Mouse (Mus musculus) bone marrow, adult 2 months (tissue): ENCODE data around the gene Btbd1. TPM values are rescaled to one million over a fixed set of nuclear protein-coding genes. Genes with fewer than 3 reads are reported as not detected.

Source experiments
- H3K27ac ChIP-seq: fragments of 200-500 bp; 2 replicates; pipeline ENCODE4 v1.5.1; 2012; ENCODE audit warnings: low read depth, mild to moderate bottlenecking, control low read depth, inconsistent platforms, low read length; ENCODE audit not compliant: control insufficient read depth, poor library complexity, insufficient read depth
- H3K4me1 ChIP-seq: fragments of 200-500 bp; 2 replicates; pipeline ENCODE4 v1.6.1; 2011; ENCODE audit warnings: low read length; ENCODE audit not compliant: control insufficient read depth, insufficient read depth
- H3K4me3 ChIP-seq: fragments of 200-500 bp; replicated peaks from 2 replicates; pipeline ENCODE3; 2011; ENCODE audit warnings: mild to moderate bottlenecking, low read depth, low read length, control low read depth; ENCODE audit not compliant: control insufficient read depth
- CTCF ChIP-seq: fragments of 200-500 bp; IDR thresholded peaks from 2 replicates; pipeline ENCODE4 v1.5.1; 2011; ENCODE audit warnings: low read length, control low read depth; ENCODE audit not compliant: control insufficient read depth, insufficient read depth
- POLR2A ChIP-seq: fragments of 200-500 bp; IDR thresholded peaks from 2 replicates; pipeline ENCODE4 v1.6.1; 2011; ENCODE audit warnings: low read depth, mild to moderate bottlenecking, control low read depth, low read length, borderline replicate concordance; ENCODE audit not compliant: control insufficient read depth
- WGBS: fragments of 180-500 bp; shearing (Covaris S2); methylation state at CpG from one replicate; pipeline ENCODE4 v1.1.7; 2018; 5-methylcytosine and 5-hydroxymethylcytosine counted together
- polyA plus RNA-seq: library from polyadenylated mRNA; stranded (reverse); fragments of >200 nt; gene quantifications from 2 replicates; pipeline ENCODE4 v1.2.4, GENCODE M21; 2011; ENCODE audit warnings: low replicate concordance; ENCODE audit not compliant: missing spikeins, insufficient read depth, insufficient read length

Btbd1 gene
- polyA plus RNA-seq, 1 experiment, result 37.0 TPM

DNA sequence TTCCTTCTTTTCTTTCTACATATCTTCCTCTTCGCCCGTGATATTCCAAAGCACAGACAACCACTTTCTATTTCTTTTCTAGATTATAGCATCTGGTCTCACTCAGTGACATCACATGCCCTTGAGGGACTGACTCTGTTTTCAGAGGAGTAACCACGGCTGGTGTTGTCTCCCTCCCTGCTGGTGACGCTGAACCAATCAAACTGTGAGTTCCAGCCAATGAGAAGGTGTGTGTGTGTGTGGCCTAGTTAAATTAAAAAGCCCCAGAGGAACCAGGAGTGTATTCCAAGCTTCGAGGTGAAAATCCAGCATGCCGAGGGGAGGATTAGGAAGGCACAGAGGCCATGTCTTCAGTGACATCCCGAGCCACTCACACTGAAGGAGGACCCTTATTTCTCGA, 17.8 kb upstream of the Btbd1 start:
- Histone ChIP-seq H3K27ac (no peak overlapping the region), H3K4me1 (peaks cover 11% of the 10 kb centered on the region; the same call in 1 of the 2 replicates), H3K4me3 (no peak overlapping the region)
- 72% methylated on average over 8 of the region's 8 CpGs for WGBS
- no peak for TF ChIP-seq CTCF
- TF ChIP-seq POLR2A, result no peak

DNA sequence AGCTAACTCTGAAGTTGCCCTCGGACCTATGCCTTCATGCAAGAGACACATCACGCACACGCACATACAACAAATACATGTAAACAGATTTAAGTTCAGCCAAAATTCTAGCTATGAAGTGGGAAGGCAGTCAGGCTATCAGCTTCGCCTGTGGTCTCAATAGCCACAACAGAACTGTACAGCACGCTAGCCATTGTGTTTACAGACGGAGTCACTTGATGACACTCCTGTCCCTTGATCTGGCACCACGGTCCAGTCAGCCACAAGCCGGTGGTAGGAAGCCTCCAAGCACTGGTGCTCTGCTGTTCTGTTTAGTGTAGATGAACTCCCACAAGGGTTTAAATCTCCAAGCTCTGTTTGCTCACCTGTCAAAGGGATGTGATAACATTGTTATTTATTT, 16.8 kb upstream of the Btbd1 start:
- Histone ChIP-seq H3K4me1 (peaks cover 5% of the 10 kb centered on the region; the same call in 1 of the 2 replicates), H3K4me3 (no peak overlapping the region), H3K27ac (no peak overlapping the region)
- 89% methylated on average over 8 of the region's 8 CpGs for WGBS
- no peak for TF ChIP-seq POLR2A
- TF ChIP-seq CTCF, result no peak

DNA sequence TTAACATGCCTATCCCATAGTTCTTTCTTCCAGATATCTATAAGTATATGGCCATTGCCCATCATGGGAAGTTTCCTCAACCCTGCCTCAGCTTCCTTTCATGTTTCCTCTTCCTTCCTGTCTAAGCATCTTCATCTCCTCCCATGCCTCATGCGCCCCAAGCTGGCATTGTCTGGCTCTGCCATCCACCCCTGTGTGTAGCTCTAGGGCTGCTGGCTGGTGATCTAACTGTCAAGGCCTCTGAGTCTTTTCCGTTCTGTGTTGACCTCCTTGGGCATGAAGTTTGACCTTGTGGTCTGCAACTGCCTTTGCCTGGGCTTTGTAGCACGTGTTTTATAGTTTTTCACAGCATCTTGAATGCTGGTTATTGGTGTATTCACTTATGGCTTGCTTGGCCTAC, 16.1 kb upstream of the Btbd1 start:
- H3K4me3 ChIP-seq, result no peak overlapping the region
- H3K27ac ChIP-seq, result no peak overlapping the region
- H3K4me1 ChIP-seq, result peaks cover 4% of the 10 kb centered on the region; the same call in 1 of the 2 replicates
- WGBS, result 75% methylated on average over 3 of the region's 3 CpGs
- TF ChIP-seq POLR2A, result no peak

DNA sequence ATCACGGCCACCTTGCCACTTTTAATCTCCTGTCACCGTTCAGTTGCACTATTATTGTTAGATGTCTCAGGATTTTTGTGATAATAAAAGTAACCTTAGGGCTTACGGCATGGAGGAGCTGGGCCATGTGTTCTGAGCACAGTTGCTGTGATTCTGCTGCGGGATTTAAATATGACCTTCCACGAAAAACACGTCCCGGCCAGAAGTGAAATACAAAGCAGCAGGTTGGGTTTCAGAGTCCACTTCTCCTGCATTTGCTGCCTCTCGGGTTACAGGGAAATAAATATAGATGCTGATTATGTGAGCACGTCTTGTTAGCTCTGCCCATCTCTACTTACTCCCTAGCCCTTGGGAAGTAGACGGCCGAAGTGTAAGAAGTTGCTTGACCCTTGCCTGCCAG, 15.6 kb upstream of the Btbd1 start:
- Histone ChIP-seq H3K4me1 (peaks cover 4% of the 10 kb centered on the region; the same call in 1 of the 2 replicates), H3K4me3 (no peak overlapping the region), H3K27ac (no peak overlapping the region)
- TF ChIP-seq POLR2A (no peak), CTCF (no peak)
- 85% methylated on average over 11 of the region's 11 CpGs for WGBS

DNA sequence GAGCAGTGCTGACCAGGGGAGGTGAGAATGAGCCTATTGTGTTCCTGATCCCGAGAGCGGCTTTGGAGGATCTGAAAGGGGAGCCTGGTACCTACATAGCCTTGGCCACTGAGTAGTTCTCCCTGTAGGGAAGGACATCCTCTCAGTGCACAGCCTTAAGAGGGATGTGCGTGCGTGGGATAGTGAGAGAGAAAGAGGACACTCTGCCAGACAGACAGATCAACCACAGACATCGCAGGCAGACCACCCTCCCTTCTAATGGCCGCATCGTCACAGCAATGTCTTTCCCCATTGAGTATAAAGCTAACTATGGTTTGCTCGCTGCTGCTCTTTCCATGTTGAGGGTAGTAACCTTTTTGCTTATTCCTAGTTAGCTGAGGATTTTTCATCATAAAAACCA, 14.7 kb upstream of the Btbd1 start:
- H3K4me3 ChIP-seq, result no peak overlapping the region
- 83% methylated on average over 8 of the region's 8 CpGs for WGBS
- no peak overlapping the region for H3K27ac ChIP-seq
- no peak for TF ChIP-seq POLR2A
- no peak for TF ChIP-seq CTCF
- no peaks in the 10 kb centered on the region for H3K4me1 ChIP-seq

DNA sequence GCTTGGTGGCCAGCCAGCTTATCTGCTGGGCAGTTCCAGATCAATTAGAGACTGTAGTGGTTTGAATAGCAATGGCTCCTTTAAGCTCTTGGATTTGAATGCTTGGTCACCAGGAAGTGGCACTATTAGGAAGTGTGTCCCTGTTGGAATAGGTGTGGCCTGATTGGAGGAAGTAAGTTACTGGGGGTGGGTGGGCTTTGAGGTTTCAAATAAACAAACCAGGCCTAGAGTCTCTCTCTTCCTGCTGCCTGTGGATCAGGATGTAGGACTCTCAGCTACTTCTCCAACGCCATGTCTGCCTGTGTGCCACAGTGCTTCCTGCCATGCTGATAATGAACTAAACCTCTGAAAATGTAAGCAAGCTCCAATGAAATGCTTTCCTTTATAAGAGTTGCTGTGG, 13.8 kb upstream of the Btbd1 start:
- Histone ChIP-seq H3K4me3 (no peak overlapping the region), H3K4me1 (no peaks in the 10 kb centered on the region), H3K27ac (no peak overlapping the region)
- WGBS, result 6% methylated on average over 1 of the region's 1 CpGs
- TF ChIP-seq CTCF, result no peak
- no peak for TF ChIP-seq POLR2A

DNA sequence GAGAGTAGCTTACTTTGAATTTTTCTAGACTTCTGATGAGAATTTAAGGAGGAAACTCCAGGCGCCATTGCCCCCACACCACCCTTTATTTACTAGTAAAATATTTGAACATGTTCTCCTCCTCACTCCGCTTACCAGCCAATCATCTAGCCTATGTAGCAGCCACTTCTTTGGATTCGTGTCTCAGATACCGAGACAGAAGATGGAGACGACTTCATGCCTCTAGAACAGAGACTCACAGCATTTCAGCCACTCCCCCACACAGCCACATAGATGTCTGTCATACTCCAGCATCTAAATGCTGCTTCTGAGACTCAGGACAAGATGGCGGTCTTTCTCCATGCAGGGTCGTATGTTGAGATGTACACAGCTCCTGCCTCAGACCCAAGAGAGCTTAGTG, 12.9 kb upstream of the Btbd1 start:
- Histone ChIP-seq H3K4me3 (no peak overlapping the region), H3K27ac (no peak overlapping the region), H3K4me1 (no peaks in the 10 kb centered on the region; the same call in 1 of the 2 replicates)
- TF ChIP-seq CTCF (no peak), POLR2A (no peak)
- 89% methylated on average over 7 of the region's 7 CpGs for WGBS

DNA sequence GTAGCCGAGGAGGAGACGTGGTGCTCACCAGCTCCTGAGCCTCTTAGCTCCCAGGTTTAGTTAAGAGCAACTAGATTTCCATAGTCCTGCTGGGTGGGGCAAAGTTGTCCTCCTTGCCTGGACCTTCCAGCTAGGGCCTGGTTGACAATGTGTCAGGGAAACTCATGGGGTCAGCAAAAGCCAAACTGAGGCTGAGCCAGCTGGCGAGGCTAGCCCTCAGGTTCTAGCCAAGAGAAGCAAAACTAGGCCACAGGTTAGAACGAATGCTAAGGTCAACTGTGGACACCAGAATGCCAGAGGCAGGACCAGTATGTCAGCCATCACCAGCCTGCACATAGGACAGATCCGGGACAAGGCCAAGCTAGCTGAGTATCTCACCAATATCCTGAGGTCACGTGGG, 12.2 kb upstream of the Btbd1 start:
- no peaks in the 10 kb centered on the region; the same call in 1 of the 2 replicates for H3K4me1 ChIP-seq
- TF ChIP-seq POLR2A, result no peak
- no peak for TF ChIP-seq CTCF
- WGBS, result 80% methylated on average over 6 of the region's 6 CpGs

DNA sequence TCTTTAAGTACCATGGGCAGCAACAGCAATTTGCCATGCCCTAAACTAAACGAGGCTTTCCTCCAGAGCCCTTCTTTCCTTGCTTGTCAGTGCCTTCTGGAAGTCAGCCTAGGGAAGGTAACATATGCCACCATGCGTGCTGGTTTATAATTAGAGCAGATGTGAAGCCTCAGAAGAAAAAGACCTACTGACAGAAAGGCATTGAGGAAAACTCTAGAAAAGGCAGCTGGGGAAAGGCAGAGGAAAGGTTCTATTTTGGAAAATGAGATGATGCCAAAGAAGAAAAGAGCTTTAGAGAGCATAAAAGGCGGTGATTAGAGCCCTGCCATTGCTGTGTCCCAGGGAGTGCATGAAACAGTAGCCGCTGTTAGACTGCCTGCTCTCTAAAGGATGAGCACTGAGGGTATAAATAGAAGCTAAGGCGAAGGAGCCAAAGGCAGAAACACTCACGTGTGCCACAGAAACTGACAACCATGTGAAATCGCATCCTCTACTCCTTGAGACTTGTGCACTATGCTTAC, 11.5 kb upstream of the Btbd1 start:
- Histone ChIP-seq H3K27ac (no peak overlapping the region), H3K4me3 (no peak overlapping the region), H3K4me1 (no peaks in the 10 kb centered on the region; the same call in 1 of the 2 replicates)
- TF ChIP-seq POLR2A (no peak), CTCF (no peak)
- 79% methylated on average over 7 of the region's 7 CpGs for WGBS

More for the DNA sequence above, 12.2 kb upstream of the Btbd1 start:
- Histone ChIP-seq H3K4me3 (no peak overlapping the region), H3K27ac (no peak overlapping the region)
